Mouse (Mus musculus) cerebellum, adult 2 months (tissue): ENCODE results near the gene Ifnl3.
"Not testable (repeated sequence)": the region's sequence is repeated elsewhere in the genome, so short reads cannot be mapped to it uniquely, and the experiment has no call there.

Source experiments
- CTCF ChIP-seq: fragments of 200-500 bp; IDR thresholded peaks from 2 replicates; pipeline ENCODE4 v1.5.1; 2011; ENCODE audit warnings: low read depth, mild to moderate bottlenecking, control low read depth, low read length, moderate library complexity, borderline replicate concordance; ENCODE audit not compliant: insufficient read depth
- POLR2A ChIP-seq: fragments of 200-500 bp; IDR thresholded peaks from 2 replicates; pipeline ENCODE4 v1.6.1; 2011; ENCODE audit warnings: low read length, control low read depth, borderline replicate concordance; ENCODE audit not compliant: insufficient read depth

DNA sequence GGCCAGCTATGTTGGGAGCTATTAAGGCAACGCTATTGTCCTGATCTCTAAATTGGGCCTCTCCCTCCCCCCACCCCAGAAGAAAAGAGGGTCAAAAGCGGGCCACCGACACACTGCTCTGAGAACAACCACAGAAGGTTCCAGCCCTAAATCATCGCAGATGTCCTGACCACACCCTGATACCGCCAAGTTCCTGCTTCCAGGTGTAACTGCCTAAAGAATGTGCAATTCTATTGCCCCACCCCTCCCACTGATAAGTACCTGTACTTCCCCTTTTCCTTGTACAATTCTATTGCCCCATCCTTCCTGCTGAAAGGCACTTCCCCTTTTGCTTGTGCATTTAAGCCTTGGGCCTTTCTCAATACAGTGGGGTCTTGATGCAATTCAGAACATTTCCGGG, 16.2 kb downstream of the Ifnl3 start:
- TF ChIP-seq CTCF, POLR2A: not testable (repeated sequence)
